Mouse (Mus musculus) adrenal gland, adult 8-10 months (tissue): ENCODE measurements at regions not wholly inside any gene's neighbourhood (a gene's known extent, or its start where the extent isn't known, plus 50 kb on each side); places are given as distances from the start of the nearest gene placed in this dataset.

ENCODE experiments used
- DNase-seq: peaks from one replicate; pipeline ENCODE4 v3.0.0; 2022

DNA sequence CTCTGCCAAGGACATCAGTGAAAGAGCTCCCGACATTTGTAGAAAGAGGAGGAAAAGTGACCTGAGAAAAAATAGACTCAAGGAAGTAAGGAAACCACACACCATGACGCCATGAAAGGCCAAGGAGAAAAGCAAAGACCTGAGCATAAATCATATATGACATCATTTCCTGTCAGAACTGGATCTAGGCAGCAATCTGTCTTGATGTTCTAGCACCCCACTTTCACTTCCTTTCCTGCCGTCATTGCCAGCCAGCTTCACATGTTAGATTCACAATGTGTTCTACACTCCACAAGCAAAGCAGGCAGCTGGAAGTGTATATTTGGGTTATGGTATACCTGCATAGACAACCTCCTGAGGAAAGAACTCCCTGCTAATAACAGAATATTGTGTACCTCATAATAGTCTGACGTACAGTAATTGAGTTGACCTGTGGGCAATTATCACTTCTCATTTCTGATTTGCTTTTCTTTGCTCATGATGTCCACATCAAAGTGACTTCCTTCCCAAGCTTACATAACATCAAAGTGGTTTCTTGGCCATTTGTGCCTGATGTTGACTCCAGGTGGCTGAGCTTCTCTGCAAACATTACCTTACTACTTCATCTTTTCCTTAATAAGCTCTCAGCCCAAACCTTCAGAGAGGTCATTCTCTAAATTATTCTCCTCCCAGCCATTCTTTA is 633.6 kb upstream of the Adgrl2 start:
- DNase-seq = no peak

DNA sequence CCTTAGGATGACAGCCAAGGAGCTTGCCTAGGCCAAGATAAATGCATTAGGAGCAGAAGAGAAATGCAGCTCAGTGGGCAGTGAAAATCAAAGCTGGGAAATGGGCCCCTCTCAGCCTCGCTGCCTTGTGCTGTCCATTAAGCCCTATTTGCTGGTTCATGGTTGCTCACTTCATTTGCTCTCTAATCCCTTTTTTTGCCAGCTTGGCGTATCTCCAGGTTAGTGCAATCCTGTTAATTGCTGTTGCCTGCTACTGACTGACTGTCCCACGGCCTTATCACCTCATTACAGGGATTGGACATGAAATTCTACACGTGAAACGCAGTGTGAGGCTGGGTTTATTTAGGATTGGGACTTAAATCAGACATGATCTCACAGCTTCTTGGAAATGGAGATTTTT is 613.5 kb upstream of the Adgrl2 start:
- no peak for DNase-seq

DNA sequence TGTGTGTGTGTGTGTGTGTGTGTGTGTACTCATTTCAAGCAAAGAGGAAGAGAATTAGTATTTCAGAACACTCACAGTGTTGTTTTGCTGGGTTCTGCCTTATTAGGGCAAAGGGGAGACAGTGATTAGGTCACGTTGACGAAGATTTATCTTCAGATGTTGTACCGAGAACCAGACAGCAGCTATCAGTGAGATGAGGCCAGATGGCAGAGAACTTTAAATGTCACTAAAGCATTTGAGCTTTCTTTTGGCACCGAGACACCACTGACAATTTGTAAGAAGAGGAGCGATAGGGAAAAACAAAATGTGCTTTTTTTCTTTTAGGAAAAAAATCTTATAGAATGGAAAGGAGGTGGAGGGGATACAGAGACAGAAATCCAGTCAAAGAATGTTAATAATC is 610.9 kb upstream of the Adgrl2 start:
- no peak for DNase-seq

DNA sequence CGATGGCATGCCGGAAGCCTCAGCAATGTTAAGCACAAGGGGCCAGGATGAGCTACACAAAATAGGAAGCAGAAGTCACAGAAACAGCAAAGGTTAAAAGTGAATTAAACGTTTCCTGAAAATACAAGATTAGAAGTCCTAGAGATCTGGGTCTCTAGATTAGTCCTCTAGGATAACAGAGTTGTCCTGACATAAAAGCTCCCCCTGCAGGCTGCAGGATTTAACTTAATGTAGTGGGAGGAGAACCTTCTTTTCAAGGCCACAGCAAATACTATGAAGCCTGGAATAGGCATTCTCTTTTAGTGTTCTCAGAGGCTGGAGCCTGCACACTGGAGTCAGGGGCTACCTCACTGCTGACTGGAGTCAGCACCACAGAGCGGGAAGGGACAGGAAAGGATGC is 604.1 kb upstream of the Adgrl2 start:
- DNase-seq = peak; percentile 21

DNA sequence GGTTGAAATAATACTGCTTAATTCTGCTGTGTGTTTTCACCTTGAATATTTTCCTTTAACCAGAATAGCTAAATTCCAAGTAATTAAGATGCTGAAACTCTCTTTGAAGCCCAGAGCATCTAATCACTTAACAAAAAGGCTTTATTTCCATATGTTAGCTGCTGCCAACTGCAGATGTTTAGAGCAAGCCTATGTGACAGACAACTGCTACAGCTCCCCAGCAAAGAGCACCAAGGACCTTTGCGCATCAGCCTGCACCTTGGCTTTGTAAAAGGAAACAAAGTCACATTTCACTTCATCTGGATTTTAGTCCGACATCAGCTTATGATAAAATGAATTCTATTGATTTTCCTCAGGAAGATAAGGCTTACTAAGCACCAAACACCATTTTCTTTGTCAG is 595.4 kb upstream of the Adgrl2 start:
- DNase-seq = no peak

DNA sequence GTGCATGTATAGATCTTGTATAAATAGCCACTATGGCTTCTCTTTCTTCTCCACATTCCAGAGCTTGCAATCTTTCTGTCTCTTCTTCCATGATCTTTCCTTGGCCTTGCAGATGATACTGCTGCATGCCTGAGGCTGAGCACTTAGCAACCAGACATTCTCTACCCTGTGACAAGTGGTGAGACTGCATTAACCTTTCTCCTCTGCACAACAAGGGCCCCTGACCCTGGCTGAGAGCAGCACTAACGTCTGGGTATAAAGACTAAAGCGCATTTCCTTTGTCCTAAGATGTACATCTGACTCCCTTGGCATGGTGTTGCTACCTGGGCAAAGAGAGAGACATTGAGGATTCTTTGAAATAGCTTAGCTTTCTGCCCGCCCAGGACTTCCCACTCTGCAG is 590.8 kb upstream of the Adgrl2 start:
- no peak for DNase-seq

DNA sequence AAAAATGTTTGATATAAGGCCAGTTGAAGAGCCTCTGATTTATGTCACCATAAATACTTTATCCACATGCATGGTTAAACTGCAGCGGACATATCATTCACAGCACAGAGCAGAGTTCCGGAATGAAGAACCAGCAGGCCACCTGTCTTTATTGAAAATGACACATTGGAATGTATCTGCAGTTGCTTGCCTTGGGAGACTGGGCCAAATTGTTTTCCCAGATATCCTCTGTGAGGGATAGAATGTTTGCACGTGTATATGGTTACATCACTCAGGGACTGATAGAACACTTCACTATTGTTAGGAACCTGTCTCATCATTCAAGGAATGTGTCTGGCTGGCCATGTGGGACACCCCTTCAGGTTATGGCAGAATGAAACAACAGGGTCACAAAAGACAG is 585.3 kb upstream of the Adgrl2 start:
- no peak for DNase-seq

DNA sequence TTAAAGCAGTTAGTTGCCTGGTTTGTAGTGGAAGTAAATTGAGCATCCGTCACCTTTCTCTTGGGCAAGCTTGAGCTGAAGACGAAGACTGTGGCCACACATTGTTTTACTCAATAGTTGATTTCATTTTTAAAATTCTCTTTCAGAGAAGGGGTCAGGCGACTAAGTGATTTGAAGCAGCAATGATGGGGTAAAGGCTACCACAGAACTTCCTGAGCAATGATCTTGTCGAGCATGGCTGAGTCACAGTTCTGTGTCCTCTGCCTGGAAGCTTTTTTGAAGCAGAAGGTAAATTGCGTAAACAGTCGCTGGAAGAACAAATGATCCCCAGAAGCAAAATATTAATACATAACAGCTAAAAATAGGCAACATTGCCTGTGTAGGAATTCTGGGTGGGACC is 576.5 kb upstream of the Adgrl2 start:
- DNase-seq = no peak

DNA sequence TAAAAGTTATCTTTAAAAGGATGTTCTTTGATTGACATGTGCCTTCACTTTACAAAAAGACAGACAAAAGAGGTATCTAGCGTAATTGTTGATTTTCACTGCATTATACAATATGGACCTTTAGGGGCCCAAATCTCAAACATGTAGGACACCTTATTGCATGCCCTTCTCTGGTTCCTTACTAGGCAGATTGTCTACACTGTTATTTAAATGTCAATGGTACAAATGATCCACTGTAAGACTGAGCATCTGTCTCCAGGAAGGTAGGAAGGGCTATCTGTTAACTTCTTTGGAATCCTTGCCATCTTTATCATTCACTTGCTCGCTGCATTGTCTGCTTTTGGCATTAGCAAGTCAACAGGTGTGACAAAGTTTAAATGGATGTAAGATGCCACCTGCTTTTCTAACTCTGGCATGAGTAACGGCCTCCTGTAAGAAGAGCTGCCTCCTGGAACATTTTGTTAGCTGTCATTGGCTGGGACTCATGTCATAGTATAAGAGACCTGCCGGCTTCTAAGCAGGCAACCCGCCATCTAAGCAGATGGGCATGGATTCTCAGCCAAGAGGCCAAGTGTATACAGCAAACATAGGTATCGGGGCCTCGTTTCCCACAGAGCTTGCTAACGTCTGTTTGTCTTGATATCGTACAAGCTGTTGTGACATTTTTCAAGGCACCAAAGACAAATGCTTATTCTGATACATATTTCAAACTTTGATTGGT is 560.0 kb upstream of the Adgrl2 start:
- no peak for DNase-seq

DNA sequence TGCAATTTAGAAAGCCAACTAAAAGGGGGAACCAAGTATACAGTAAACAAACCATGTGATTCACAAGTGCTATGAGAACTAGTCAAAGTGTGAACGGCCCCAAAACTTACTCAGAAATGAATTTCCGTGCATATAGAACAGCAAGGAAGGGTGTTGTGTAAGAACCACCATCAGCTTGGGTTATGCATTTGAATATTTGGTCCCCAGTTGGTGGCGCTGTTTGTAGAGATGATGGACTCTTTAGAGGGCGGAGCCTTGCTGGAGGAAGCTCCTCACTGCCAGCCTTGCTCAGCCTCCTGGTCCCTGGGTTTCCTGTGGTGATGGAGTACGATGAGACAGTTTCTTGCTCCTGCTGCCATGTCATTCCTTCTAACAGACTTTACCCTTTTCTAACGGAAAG is 556.7 kb upstream of the Adgrl2 start:
- no peak for DNase-seq

DNA sequence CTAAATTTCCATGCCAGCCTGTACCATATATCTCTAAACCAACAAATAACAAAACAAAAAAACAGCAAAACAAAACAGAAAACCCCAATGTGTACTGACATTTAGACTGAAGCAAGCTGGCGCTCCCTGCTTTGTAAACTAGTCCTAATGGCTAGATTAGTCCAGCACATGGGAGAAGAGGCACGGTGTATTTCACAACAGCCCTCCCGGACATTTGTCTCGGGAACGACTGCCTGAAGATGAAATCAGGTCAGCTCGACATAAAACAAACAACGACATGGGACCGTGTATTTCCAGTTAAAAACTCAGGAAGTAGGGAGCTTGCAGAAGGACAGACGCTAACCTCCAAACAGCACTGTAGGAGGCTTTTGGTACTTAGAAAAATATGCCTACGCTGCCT is 555.9 kb upstream of the Adgrl2 start:
- peak; percentile 6 for DNase-seq

DNA sequence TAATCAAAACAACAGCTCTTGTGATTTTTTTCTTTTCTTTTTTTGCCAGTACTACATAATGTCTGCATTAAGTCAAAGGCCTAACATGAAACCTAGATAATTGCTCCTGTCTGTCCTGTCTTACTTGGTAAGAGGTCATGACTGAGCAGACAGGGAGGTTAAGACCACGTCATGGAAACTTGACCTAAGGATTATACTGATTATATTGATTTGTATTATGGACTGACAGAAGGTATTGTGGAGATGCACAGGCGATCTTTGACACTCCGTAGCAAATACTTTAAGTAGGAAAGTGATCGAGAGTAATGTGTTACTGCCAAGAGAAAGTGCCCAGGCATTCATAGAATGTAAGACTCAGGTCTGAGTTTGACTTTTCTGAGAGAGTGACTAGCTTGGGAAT is 543.8 kb upstream of the Adgrl2 start:
- DNase-seq = no peak

DNA sequence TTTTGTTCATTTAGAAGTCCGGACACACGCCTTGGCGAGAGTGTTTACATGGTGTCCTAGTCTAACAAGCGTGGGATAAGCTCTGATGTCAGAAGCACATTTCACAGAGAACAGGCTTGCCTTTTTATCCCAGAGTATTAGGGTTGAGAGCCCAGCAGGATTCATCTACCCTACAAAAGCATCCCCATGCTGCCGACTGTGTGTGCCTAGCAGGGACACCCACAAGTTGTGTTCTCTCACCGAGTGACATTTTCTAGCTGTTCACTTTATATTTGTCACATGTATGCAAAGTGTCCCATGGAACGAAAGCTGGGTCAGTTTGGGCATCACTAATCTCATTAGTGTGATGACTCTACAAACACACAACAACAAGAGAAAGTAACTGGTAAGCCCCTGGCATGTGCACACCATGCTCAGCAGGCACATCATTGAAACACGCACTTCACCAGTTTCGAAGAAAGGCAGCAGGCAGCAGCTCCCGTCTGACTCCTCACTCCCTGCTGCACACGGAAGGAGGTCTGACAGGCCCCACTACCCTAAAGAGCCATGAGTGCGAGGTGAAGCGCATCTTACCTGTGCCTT is 539.8 kb upstream of the Adgrl2 start:
- DNase-seq = no peak

DNA sequence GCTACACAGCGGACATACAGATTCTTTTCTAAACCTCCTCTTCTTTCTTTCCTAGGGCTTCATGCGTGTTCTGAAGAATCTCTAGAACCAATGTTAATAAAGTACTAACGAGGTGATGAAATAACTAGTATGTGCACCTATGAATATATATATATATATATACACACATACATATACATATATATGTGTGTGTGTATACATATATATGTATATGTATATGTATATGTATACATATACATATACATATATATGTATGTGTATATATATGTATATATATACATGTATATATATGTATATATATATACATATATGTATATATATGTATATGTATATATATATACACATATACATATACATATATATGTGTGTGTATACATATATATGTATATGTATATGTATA is 536.2 kb upstream of the Adgrl2 start:
- DNase-seq = no peak

DNA sequence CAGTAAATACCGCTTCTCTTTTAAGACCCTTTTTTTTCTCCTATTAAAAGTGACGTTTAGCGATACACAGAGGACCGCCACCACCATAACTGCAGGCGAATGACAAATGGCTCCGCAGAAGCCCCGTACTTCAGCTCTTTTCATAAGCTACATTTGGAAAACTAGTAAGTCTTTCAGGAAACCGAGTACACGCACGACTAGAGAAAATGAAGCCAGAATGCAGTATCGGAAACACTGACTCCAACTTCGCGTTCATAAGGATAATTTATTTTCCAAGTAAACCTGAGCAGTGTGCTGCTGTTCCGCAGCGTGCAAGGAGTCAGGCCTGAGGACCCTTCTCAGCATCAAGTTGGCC is 529.2 kb upstream of the Adgrl2 start:
- DNase-seq = no peak

DNA sequence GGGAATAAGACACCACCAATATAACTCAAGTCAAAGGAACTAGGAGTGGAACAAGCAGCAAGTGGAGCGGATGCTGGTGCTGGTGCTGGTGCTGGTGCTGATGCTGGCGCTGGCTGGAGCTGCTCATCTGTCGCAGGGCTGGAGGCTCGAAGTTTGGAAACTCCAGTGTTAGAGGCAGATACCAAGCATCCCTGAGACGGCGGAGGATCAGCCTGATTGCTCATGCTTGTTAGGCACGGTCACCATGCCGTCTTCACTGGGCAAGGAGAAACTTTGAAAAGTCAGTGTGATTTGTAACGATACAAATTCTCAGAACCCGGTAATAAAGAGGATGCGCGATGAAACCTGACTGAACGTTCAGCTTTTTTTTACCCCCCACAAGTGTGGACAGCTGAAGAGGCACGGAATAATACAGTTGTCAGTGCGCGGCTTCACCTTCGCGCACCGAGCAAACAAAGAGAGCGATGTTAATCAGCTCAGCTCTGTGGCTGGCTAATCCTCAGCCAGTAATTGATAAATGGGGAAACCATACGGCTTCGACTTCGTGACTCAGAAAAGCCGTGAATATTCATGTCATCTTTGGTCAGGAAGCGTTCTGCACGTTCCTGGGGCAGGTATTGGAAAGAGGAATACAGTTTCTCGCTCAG is 528.7 kb upstream of the Adgrl2 start:
- no peak for DNase-seq

DNA sequence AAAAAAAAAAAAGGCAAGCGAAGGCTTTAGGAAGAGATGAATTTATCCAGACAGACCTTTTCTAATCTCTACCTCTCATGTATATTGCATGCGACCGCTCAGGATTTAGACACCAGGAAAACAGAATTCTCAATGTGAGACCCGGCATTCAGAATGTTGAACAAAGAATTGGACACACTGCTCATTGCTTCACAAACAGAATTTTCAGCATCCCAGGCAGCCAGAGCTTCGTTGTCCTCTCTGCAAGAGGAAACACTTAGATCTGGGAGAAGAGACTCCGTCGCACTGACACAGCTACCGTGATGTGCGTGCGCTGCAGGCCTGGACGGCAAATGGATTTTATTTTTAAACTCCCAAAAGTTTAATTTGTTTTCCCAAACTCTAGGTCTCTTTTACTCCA is 527.2 kb upstream of the Adgrl2 start:
- no peak for DNase-seq

DNA sequence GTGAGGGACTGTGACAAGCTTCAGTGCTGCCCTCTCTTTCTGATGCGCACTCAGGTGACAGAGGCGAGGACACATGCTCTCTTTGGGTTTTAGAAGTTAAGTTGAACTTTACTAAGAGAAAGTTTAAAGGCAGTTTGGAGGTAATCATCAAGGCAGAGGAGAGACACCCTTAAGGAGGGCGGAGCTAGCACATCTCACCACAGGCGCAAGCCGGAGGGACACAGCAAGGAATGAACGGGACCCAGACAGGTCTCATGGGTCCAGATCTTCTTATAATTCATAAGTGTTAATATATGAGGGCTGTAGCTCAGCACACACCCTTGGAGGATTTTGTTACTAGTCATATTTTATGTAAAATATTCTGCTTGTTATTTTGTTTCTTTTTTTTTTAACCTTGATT is 518.8 kb upstream of the Adgrl2 start:
- DNase-seq = no peak

DNA sequence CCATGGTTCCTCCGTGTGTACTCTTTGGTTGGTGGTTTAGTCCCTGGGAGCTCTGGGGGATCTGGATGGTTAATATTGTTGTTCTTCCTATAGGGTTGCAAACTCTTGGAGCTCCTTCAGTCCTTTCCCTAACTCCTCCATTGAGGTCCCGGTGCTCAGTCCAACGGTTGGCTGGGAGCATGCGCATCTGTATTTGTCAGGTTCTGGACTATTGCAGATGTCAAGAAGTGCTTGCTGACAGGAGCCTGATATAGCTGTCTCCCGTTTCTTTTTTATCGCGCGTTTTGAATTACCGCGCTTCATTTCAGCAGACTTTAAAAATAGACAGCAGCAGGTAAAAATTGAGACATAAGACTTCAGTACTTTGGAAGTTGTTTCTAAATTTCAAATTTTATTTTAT is 518.3 kb upstream of the Adgrl2 start:
- DNase-seq = no peak

DNA sequence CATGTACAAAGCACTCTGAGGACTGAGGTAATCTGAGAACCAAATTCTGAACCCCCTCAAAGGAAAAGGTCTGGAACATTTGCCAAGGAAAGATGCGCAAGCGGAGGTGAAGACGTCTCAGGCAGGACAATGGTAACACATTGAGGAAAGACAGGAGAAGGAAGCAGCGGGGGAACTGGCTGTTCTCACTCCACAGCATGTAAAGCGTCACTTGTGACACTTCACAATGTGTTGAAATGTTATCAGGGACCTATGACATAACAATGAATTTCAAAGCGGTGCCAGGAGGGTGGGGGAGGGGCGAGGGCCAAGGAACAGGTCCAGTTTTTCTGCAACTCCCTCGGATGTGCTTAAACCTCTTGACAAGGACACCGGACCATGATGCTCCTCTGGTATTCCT is 515.3 kb upstream of the Adgrl2 start:
- no peak for DNase-seq

DNA sequence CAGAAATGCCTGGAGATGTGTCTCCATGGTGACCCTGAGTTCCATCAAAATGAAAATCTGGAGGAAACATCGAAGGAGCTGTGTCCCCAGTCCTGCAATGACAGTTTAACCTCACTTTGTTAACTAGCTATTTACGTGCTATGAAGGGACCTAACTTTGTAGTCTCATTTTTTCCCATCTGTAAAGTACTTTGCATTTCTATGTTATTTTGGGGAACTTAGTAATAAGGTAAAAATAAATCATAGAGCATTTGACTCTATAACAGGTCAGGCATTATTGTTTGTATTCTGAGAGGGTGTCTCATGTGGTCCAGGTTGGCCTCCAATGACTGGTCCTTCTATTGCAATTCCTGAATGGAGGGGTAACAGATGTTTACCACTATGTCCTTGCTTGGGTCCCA is 513.6 kb upstream of the Adgrl2 start:
- no peak for DNase-seq

DNA sequence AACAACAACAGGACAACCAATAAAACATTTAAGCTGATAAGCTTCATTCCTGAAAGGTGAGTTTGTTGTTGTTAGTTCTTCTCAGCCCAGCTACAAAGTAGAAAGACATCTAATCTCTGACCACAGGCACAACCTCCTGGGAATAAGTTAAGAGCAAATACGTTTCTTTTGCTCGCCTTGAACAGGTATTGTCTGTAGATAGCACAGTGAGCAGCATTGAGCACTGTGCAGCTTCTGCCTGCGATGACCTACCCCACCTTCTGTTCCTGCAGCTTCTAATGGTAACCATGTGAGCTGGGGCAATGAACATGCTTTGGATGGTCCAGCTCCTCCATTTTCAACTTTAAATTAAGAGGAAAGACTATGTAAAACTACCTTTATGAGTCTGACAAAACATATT is 509.8 kb upstream of the Adgrl2 start:
- no peak for DNase-seq

DNA sequence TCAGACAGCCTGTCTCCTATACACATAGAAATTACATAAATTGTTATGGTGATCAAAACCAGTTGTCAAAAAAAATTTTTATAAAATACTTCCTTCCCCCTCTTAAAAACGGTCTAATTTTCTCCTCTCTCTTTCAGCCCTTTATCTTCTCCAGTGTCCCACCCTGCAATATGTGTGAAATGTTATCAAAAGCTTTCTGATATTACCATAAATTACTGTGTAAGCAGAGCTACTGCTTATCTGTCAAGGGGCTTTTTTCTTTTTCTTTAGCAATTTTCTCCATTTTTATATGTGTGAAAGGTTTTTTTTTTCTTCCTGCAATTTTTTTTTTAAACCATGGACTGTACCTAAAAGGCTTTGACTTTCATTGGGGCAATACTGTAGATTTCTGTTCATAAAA is 508.4 kb upstream of the Adgrl2 start:
- DNase-seq = no peak
